Mouse (Mus musculus): ENCODE measurements around the gene Nup93. TPM values are rescaled to one million over a fixed set of nuclear protein-coding genes. Genes with fewer than 3 reads are reported as not detected.

Nup93 gene
- polyA plus RNA-seq, 1 experiment from 2014 or later, result 54.0 TPM

DNA sequence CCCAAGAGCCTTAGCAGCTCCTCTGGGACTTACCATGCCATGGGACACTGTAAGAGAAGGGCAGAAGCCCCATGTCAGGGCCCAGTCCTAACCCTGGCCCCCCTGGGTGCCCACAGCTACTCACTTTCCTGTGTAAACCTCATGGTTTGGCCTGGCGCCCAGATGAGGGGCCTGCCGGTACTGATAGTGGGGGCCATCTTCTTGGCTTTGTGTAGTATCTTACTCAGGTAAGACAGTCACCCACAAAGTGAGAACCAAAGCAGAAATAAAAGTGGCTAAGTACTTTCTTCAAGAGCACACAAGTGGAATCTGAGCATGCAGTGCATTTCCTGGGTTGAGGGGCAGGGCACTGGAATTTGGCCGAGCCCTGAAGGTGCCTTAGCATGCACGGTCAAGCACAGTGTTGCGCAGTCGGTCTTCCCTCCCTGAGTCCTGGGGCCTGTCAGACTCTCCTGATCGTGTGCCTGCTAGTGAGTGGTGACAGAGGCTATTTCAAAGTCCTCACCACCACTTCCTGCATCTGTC is 92.7 kb downstream of the Nup93 start:
- POLR2A ChIA-PET, result interaction anchor here (0.9 to 1.2 kb wide), 3 partner anchors 11 to 226 kb away, joined by 3 read pairs; partner anchors contain the start of gene Cpne2
- ATAC-seq (peak; percentile 89), DNase-seq (ENCODE audit: low read depth, low spot score) (no peak)
- H3K27me3 ChIP-seq, result no peaks in the 10 kb centered on the region
- in situ Hi-C loops (cut with MboI; ENCODE audit: low pct_unique_long_range_greater_than_20kb), result no loop called here
- CTCF ChIA-PET, result interaction anchor here (1.5 to 4.7 kb wide), 2 partner anchors 13 to 16 kb away, joined by 7 to 26 read pairs; no protein-coding TSS in a partner anchor
- TF ChIP-seq CTCF (IDR thresholded peaks at IDR 0.05), result no peak

DNA sequence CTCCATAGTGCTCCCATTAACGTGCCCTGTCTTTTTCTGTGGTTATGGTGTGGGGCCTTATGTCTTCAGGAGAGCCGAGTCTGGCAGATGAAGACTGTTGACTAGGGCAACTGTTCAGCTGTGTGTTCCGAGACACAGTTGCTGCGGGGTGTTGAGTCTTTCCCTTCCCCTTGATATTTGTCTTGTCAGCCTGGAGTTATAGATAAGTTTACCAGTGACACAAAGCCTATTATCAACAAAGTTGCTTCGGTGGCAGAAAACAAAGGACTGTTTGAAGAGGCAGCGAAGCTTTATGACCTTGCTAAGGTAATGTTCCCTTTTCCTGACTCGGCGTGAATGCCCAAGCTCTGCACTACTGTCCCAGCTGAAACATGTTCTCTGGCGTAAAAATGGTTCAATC is 93.3 kb downstream of the Nup93 start:
- CTCF ChIA-PET, result no interaction called here
- no peak for DNase-seq (ENCODE audit: low read depth, low spot score)
- H3K27me3 ChIP-seq, result no peaks in the 10 kb centered on the region
- peak; percentile 9 for ATAC-seq
- in situ Hi-C loops (cut with MboI; ENCODE audit: low pct_unique_long_range_greater_than_20kb), result no loop called here
- POLR2A ChIA-PET, result interaction anchor here (1.2 kb wide), 1 partner anchor 11 kb away, joined by 3 read pairs; no protein-coding TSS in a partner anchor
- TF ChIP-seq CTCF (IDR thresholded peaks at IDR 0.05), result no peak

DNA sequence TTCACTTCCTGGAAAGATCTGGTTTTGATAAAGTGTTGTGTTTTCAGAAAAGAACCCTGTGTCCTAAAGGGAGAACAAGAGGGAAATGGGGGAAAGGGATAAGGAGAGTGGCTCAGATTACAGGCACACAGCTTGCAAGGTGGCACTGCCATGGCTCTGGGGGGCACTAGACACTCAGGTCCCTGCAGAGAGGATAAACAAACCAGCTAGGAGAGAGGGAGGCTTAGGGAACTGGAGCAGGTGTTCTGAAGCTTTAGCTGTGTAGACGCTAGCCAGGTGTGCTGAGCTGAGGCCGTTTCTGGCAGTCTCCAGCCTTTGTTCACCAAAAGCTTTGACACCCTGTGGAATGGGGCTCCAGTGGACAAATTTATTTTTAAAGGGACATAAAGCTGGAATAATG is 99.7 kb downstream of the Nup93 start:
- H3K27me3 ChIP-seq, result no peaks in the 10 kb centered on the region
- TF ChIP-seq CTCF (IDR thresholded peaks at IDR 0.05), result no peak
- ChIA-PET POLR2A (no interaction called here), CTCF (no interaction called here)
- ATAC-seq (no peak), DNase-seq (ENCODE audit: low read depth, low spot score) (no peak)
- in situ Hi-C loops (cut with MboI; ENCODE audit: low pct_unique_long_range_greater_than_20kb), result no loop called here

DNA sequence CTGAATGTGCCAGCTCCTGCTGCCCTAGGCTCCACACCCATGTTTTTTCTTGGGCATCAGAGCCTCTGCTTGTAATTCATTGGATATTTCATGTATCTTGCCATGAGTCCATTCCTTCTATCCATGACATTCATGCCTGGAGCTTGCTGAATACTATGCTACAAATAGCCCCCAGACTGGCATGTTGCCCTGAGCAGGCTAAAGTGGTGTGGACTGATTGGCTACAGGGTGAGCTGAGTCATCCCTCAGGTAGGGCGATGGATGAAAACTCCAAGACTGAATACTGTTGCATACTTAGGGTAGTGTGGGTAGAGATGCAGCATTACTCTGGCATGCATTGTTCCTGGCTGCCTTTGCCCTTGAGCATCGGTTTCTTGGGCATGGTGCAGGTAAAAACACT is 102.9 kb downstream of the Nup93 start:
- in situ Hi-C loops (cut with MboI; ENCODE audit: low pct_unique_long_range_greater_than_20kb), result no loop called here
- ATAC-seq (no peak), DNase-seq (ENCODE audit: low read depth, low spot score) (no peak)
- CTCF ChIA-PET, result interaction anchor here (1.0 to 1.4 kb wide), 3 partner anchors 12 to 176 kb away, joined by 3 to 4 read pairs (median 3); no protein-coding TSS in a partner anchor
- TF ChIP-seq CTCF (IDR thresholded peaks at IDR 0.05), result no peak
- POLR2A ChIA-PET, result no interaction called here
- no peaks in the 10 kb centered on the region for H3K27me3 ChIP-seq

DNA sequence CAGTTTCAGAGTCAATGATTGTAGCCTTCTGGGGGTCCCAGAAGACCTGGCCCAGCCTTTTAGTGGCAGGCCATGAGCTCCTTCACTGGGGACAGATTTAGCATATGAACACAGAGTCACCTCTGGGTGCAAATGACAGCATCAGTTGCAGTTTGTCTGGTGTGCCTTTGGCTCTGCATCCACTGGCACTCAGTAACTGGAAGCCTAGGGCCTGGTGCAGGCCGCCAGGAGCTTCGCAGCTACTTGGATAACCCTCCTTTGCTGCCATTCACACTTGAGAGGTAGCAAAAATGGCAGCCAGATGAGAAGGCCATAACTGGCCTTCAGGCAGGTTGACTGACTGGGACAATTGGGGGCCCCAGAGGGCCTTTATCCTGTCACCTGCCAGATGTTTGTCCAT is 103.3 kb downstream of the Nup93 start:
- in situ Hi-C loops (cut with MboI; ENCODE audit: low pct_unique_long_range_greater_than_20kb), result no loop called here
- no peak for TF ChIP-seq CTCF (IDR thresholded peaks at IDR 0.05)
- CTCF ChIA-PET, result interaction anchor here (1.0 to 1.4 kb wide), 3 partner anchors 13 to 175 kb away, joined by 3 to 4 read pairs (median 3); no protein-coding TSS in a partner anchor
- no peak for ATAC-seq
- POLR2A ChIA-PET, result no interaction called here
- no peaks in the 10 kb centered on the region for H3K27me3 ChIP-seq
- DNase-seq (ENCODE audit: low read depth, low spot score), result no peak

DNA sequence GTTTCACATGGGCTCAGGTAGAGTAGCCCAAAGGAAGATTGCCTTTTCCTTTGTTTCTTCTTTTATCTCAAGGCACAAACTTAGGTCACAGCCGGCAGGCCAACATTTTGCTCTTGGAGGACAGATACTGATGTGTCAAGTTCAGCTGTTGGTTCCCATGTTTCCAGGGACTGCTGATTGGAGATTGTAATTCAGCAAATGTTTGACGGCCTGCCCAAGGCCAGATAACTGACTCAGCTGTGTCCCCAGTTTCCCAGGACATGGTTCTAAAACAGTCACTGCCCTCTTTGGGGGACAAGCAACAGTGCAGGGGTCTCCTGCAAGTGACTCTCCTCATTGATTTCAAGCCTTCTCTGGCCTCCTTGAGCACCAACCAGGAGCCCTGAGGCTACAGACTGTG is 105.7 kb downstream of the Nup93 start:
- ChIA-PET CTCF (no interaction called here), POLR2A (no interaction called here)
- no peak for TF ChIP-seq CTCF (IDR thresholded peaks at IDR 0.05)
- DNase-seq (ENCODE audit: low read depth, low spot score), result no peak
- H3K27me3 ChIP-seq, result no peaks in the 10 kb centered on the region
- no peak for ATAC-seq
- in situ Hi-C loops (cut with MboI; ENCODE audit: low pct_unique_long_range_greater_than_20kb), result no loop called here

DNA sequence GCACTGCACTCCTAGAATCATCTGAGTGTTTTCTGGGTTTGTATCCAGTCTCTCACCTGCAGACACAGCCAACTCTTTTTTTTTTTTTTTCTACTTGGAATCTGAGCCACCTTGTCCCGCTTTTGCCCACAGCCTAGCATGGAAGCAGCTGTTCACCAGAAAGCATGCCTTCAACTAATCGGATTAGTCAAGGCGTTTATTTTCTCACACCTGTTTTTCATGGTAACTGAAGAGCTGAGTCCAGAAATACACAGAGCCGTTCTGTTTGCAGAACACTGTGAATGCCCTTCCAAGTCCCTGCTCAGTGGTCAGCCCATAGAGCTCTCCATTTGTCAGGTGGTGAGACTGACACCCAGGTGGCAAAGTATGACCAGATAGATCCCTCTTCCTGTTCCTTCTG is 107.7 kb downstream of the Nup93 start:
- in situ Hi-C loops (cut with MboI; ENCODE audit: low pct_unique_long_range_greater_than_20kb), result no loop called here
- H3K27me3 ChIP-seq, result no peaks in the 10 kb centered on the region
- TF ChIP-seq CTCF (IDR thresholded peaks at IDR 0.05), result no peak
- no peak for DNase-seq (ENCODE audit: low read depth, low spot score)
- ChIA-PET CTCF (interaction anchor here (0.9 to 1.5 kb wide), 4 partner anchors 8 to 170 kb away, joined by 3 to 7 read pairs (median 4); no protein-coding TSS in a partner anchor), POLR2A (no interaction called here)
- no peak for ATAC-seq

DNA sequence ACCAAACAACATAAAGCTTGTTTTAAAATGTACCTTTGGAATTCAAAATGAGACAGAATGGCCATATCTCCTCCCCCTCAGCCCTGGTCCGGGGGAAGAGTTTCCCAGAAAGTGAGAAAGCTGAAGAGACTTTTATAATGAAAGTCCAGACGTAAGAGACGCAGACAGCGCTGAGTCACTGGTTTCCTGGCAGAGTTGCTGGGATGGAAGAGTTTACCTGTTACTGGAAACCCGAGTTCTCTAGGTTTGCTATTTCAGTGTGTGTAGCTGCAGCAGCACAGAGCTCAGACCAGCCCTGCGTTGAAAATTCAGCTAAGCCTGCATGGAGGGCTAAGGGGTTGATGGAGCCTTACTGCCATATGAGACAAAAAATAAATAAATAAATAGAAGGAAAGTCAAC is 108.7 kb downstream of the Nup93 start:
- no peak for DNase-seq (ENCODE audit: low read depth, low spot score)
- ChIA-PET POLR2A (no interaction called here), CTCF (interaction anchor here (0.8 to 1.5 kb wide), 4 partner anchors 7 to 169 kb away, joined by 3 to 7 read pairs (median 6); no protein-coding TSS in a partner anchor)
- ATAC-seq, result no peak
- H3K27me3 ChIP-seq, result no peaks in the 10 kb centered on the region
- in situ Hi-C loops (cut with MboI; ENCODE audit: low pct_unique_long_range_greater_than_20kb), result no loop called here
- no peak for TF ChIP-seq CTCF (IDR thresholded peaks at IDR 0.05)

DNA sequence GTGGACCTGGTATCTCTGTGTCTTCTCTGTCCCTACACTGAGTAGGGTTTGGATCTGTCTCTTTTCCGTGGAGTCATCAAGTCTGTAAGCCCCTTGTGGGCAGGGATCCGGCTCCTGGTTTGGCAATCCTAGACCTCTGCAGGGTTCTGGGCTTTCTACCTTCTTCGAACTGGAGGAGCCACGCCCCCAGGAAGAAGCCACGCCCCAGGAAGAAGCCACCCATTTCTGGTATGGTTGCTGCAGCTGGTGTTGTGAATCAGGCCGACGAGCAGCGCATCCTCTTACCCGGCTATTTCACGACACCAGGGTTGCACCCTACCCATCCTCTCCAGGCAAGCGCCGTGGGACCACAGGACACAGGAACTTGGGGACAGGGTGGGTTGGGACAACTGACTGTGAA is 109.7 kb downstream of the Nup93 start:
- ChIA-PET CTCF (interaction anchor here (1.4 to 1.7 kb wide), 2 partner anchors 12 to 168 kb away, joined by 5 to 6 read pairs; no protein-coding TSS in a partner anchor), POLR2A (no interaction called here)
- no peak for TF ChIP-seq CTCF (IDR thresholded peaks at IDR 0.05)
- H3K27me3 ChIP-seq, result no peaks in the 10 kb centered on the region
- no peak for DNase-seq (ENCODE audit: low read depth, low spot score)
- in situ Hi-C loops (cut with MboI; ENCODE audit: low pct_unique_long_range_greater_than_20kb), result no loop called here
- ATAC-seq, result no peak

DNA sequence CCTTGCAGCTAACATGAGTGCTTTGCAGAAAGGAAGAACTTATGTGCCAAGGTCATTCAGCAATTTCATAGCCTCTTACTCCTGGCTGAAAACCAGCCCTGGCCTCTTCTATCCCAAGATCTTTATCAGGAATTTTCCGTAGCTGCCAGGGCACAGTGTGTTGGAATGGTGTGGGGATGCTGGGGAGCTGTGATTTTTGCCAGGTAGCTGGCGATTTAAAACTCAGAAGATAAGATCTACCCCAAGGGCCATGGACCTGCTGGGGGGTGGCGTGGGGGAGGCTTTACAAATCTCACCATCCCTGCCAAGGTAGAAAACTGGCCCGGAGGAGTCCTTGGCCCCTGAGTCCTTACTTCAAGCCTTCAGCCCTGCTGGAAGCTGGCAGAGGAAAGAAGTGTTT is 111.7 kb downstream of the Nup93 start:
- CTCF ChIA-PET, result no interaction called here
- H3K27me3 ChIP-seq, result no peaks in the 10 kb centered on the region

DNA sequence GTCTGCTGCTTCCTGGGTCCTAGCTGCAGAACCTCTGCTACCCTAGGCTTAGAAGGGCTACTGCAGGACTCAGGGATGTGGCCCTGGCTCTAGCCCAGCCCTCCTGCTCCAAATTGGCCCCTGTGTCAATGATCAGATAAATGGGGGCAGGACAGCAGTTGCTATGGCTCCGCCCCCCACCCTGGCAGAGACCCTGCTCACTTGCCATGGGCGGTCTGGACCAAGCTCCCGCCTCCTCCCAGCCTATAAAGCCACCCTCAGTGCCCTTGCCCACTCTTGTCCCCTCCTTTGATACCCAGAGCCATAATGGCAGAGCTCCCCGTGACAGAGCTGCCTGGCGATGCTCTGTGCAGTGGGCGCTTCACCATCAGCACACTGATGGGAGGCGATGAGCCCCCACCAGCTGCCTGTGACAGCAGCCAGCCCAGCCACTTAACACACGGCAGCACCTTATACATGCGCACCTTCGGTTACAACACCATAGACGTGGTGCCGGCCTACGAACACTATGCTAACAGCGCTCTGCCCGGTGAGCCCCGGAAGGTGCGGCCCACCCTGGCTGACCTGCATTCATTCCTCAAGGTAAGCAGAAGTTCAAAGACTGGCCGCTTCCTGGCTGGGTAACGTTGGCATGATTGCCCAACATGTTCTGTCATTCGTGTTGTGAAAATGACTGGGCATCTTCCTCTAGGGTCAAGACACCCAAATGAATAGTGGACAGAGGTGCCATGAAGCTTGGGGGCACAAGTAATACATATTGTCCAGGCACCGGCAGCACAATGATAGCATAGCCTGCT is 114.8 kb downstream of the Nup93 start, which contains the start of gene Slc12a3:
Gene Slc12a3 (plus strand): TSS at position 270 of the 797 bp plus-strand sequence.
- ChIA-PET CTCF (interaction anchor here (0.9 to 3.4 kb wide), 7 partner anchors 40 to 163 kb away, joined by 3 to 28 read pairs (median 5); no protein-coding TSS in a partner anchor), POLR2A (no interaction called here)
- no peak for ATAC-seq
- no peaks in the 10 kb centered on the region for H3K27me3 ChIP-seq
- no peak for DNase-seq (ENCODE audit: low read depth, low spot score)
- TF ChIP-seq CTCF (IDR thresholded peaks at IDR 0.05), result no peak
- in situ Hi-C loops (cut with MboI; ENCODE audit: low pct_unique_long_range_greater_than_20kb), result loop anchor here (5.0 kb wide), 1 partner anchor 47 kb away; no protein-coding TSS in a partner anchor

More for the DNA sequence above, 111.7 kb downstream of the Nup93 start:
- no peak for TF ChIP-seq CTCF (IDR thresholded peaks at IDR 0.05)
- POLR2A ChIA-PET, result no interaction called here
- in situ Hi-C loops (cut with MboI; ENCODE audit: low pct_unique_long_range_greater_than_20kb), result loop anchor here (5.0 kb wide), 1 partner anchor 44 kb away; no protein-coding TSS in a partner anchor
- no peak for ATAC-seq
- no peak for DNase-seq (ENCODE audit: low read depth, low spot score)
